In genomic region chr8:79398994-79399650, GRCm38 (mm10) we compare ENCODE assay signal across 8 mouse cellular contexts. TPM values are rescaled to one million over a fixed set of nuclear protein-coding genes. Genes with fewer than 3 reads are reported as not detected.
A peak's percentile ranks its signal among the peaks of the same experiment; 100 is the strongest.
DNase-seq lines count a peak whose midpoint lies in the region; ATAC-seq and TF ChIP-seq lines count a peak whose summit lies in the region.

Smad1 (minus strand) TSS chr8:79399518.

- in situ Hi-C loops in Patski (cut with MboI; ENCODE audit: low pct_unique_long_range_greater_than_20kb), result loop anchor here (10.0 kb wide), 1 partner anchor 186 kb away; no protein-coding TSS in a partner anchor

- no peaks in the 10 kb centered on the region for H3K36me3 ChIP-seq in hindbrain, embryonic 16.5 days (ENCODE audit: control insufficient read depth, insufficient read depth, low read length)

- ATAC-seq in Patski, result peak; percentile 79
- peak; percentile 94 for ATAC-seq in hindbrain, embryonic 16.5 days

- WGBS in hindbrain, embryonic 16.5 days, result under 1% methylated on average over 47 of the region's 80 CpGs

- no peaks in the 10 kb centered on the region for H3K27me3 ChIP-seq in Patski
- no peaks in the 10 kb centered on the region for H3K27me3 ChIP-seq in hindbrain, embryonic 16.5 days (replicated peaks; ENCODE audit: control insufficient read depth, insufficient read depth, low read length)

- no peaks in the 10 kb centered on the region for H3K9me3 ChIP-seq in hindbrain, embryonic 16.5 days (ENCODE audit: control insufficient read depth, low read length)

- H3K27ac ChIP-seq in gastrocnemius, adult 2 months, result peak within 1 kb of the TSS; percentile 94
- H3K27ac ChIP-seq in hindbrain, embryonic 16.5 days (ENCODE audit: low read depth, low read length), result peak within 1 kb of the TSS; percentile 98

- CTCF ChIA-PET in Patski (lab: Charles Lee), result no interaction called here

- no peak for TF ChIP-seq CTCF in Patski (IDR thresholded peaks at IDR 0.05)
- TF ChIP-seq CTCF in gastrocnemius, adult 2 months (IDR thresholded peaks at IDR 0.05), result no peak

- intact Hi-C loops in gastrocnemius, adult 2 months (cut with DNase I), result loop anchor here (2.0 to 5.0 kb wide), 2 partner anchors 47 to 104 kb away; partner anchors contain the start of gene Mmaa

- peak within 1 kb of the TSS; percentile 95 for H3K4me3 ChIP-seq in gastrocnemius, adult 2 months
- H3K4me3 ChIP-seq in hindbrain, embryonic 16.5 days (ENCODE audit: low read length), result peak within 1 kb of the TSS; percentile 90

- H3K4me1 ChIP-seq in hindbrain, embryonic 16.5 days (ENCODE audit: control insufficient read depth, insufficient read depth, low read depth, low read length), result peaks cover 24% of the 10 kb centered on the region

- POLR2A ChIA-PET in Patski (lab: Charles Lee), result no interaction called here

- no peak for DNase-seq in Patski (ENCODE audit: low read depth, low spot score)
- peak; percentile 98 for DNase-seq in cerebellum, postnatal 25 days
- peak; percentile 97 for DNase-seq in gastrocnemius, adult 2 months
- peak; percentile 95 to 98 for DNase-seq in left cerebral cortex, adult 18-20 months (ENCODE audit: low spot score in 2 of 2)
- DNase-seq in lung, postnatal 4 days, result peak; percentile 95 to 97
- peak; percentile 95 for DNase-seq in retina, postnatal 1 day
- DNase-seq in thymus, postnatal 4 days, result peak; percentile 88

- H3K9ac ChIP-seq in hindbrain, embryonic 16.5 days (ENCODE audit: low read depth, low read length), result peak within 1 kb of the TSS; percentile 99

- peak within 1 kb of the TSS; percentile 73 for H3K4me2 ChIP-seq in hindbrain, embryonic 16.5 days (ENCODE audit: low read length)

RNA-seq across cellular contexts. Expression of gene Smad1, which starts in this region (rescaled TPM):
- 31.5 TPM for polyA plus RNA-seq in Patski (2021)
- total RNA-seq in gastrocnemius, adult 2 months (2021), result 1 to 10 TPM; 8.9 to 9.5 TPM
- polyA plus RNA-seq in hindbrain, embryonic 16.5 days (2015; fragmentation: Nextera tagmentation; extraction: Ambion mirVana), result 55.2 and 62.3 TPM in 2 replicates
- 10 to 100 TPM; 31.2 to 32.3 TPM for total RNA-seq in left cerebral cortex, adult 18-20 months (2021)
